Comparison of ENCODE assay signal across 30 mouse cellular contexts in the genomic region with DNA sequence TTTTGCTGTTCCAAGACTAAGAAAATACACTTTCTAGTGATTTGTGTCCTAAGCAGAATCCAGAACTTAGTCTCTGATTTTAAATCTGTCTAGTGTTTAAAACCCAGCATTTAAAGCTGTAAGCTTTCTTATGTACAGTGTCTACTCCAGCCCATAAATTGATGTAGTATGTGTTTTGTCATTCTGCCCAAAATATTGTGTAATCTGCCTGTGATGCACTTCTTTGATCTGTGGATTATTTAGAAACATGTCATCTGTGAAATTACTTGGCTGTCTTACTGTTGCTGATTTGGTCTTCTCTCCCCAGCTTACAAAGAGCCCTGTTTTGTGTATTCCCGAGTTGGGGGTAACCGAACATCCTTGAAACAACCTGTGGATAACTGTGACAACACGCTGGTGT. TPM values are rescaled to one million over a fixed set of nuclear protein-coding genes. Genes with fewer than 3 reads are reported as not detected.
DNase-seq lines count a peak whose midpoint lies in the region; ATAC-seq and TF ChIP-seq lines count a peak whose summit lies in the region.
"Had no signal": no experiment of that assay in that cellular context is flagged by ENCODE, and none has a peak within 500 bp of the region (broad histone marks: within the 10 kb centered on the region; RNA-seq: fewer than 3 reads in every experiment).

No protein-coding gene starts in this region.

- TF ChIP-seq CTCF in lung, adult 2 months (IDR thresholded peaks at IDR 0.05; ENCODE audit: insufficient read depth, low read length) = no peak

- no peak for DNase-seq in lung, adult 2 months
- peak; percentile 72 for DNase-seq in NIH3T3 (ENCODE audit: low read depth)
- peak; percentile 64 for DNase-seq in lung, postnatal 10 days
- no peak for DNase-seq in forebrain, embryonic 14.5 days (ENCODE audit: low spot score)
- no peak for DNase-seq in right cerebral cortex, postnatal 14 days
- DNase-seq: adrenal gland, adult 8-10 months; cerebellum, adult 9-10 months; cerebellum, postnatal 36 days; embryo, embryonic 11 days; forebrain, postnatal 0 days; heart, adult 2 months; heart, postnatal 4 days; kidney, adult 9 months; kidney, postnatal 14 days; left cerebral cortex, postnatal 4 days; midbrain, embryonic 14.5 days; retina, postnatal 1 day; right cerebral cortex, postnatal 25 days; thymus, postnatal 14 days had no signal

- H3K9me3 ChIP-seq in lung, embryonic 16.5 days (ENCODE audit: control insufficient read depth, low read length) = no peaks in the 10 kb centered on the region
- H3K9me3 ChIP-seq in forebrain, embryonic 14.5 days (replicated peaks; ENCODE audit: control insufficient read depth, low read length) = no peaks in the 10 kb centered on the region
- H3K9me3 ChIP-seq: embryonic facial prominence, embryonic 12.5 days; heart, embryonic 12.5 days; hindbrain, embryonic 13.5 days; neural tube, embryonic 15.5 days had no signal

- no peak overlapping the region for H3K4me2 ChIP-seq in lung, embryonic 16.5 days (ENCODE audit: low read depth, low read length)
- H3K4me2 ChIP-seq in forebrain, embryonic 14.5 days (ENCODE audit: low read length) = no peak overlapping the region
- H3K4me2 ChIP-seq: embryonic facial prominence, embryonic 12.5 days; heart, embryonic 12.5 days; hindbrain, embryonic 13.5 days; neural tube, embryonic 15.5 days had no signal

- TF ChIP-seq POLR2A in lung, adult 2 months (IDR thresholded peaks at IDR 0.05; ENCODE audit: borderline replicate concordance, extremely low read depth, low read depth, low read length) = no peak

- 41% methylated on average over 3 of the region's 3 CpGs for WGBS in lung, embryonic 16.5 days
- WGBS in lung, adult 2 months = 55% methylated on average over 3 of the region's 3 CpGs
- 83% methylated on average over 3 of the region's 3 CpGs for WGBS in forebrain, embryonic 14.5 days

- no peak overlapping the region for H3K4me3 ChIP-seq in lung, embryonic 16.5 days (ENCODE audit: low read length)
- H3K4me3 ChIP-seq in lung, adult 2 months (replicated peaks; ENCODE audit: extremely low read depth, low read depth, low read length) = no peak overlapping the region
- no peak overlapping the region for H3K4me3 ChIP-seq in forebrain, embryonic 14.5 days (ENCODE audit: low read depth, low read length)
- H3K4me3 ChIP-seq: embryonic facial prominence, embryonic 12.5 days; heart, adult 2 months; heart, embryonic 12.5 days; hindbrain, embryonic 13.5 days; neural tube, embryonic 15.5 days had no signal

- H3K27ac ChIP-seq in lung, embryonic 16.5 days (ENCODE audit: low read length) = peak overlapping the region; percentile 94
- H3K27ac ChIP-seq in forebrain, embryonic 14.5 days (ENCODE audit: low read depth, low read length) = no peak overlapping the region
- H3K27ac ChIP-seq: embryonic facial prominence, embryonic 12.5 days; heart, adult 2 months; hindbrain, embryonic 13.5 days; liver, embryonic 14.5 days; macrophage; neural tube, embryonic 15.5 days had no signal

- no peaks in the 10 kb centered on the region for H3K27me3 ChIP-seq in lung, embryonic 16.5 days (ENCODE audit: control insufficient read depth, insufficient read depth, low read depth, low read length)
- no peaks in the 10 kb centered on the region for H3K27me3 ChIP-seq in forebrain, embryonic 14.5 days (replicated peaks; ENCODE audit: control insufficient read depth, insufficient read depth, low read length)
- H3K27me3 ChIP-seq: embryonic facial prominence, embryonic 12.5 days; heart, embryonic 12.5 days; hindbrain, embryonic 13.5 days; neural tube, embryonic 15.5 days had no signal

- no peak overlapping the region for H3K9ac ChIP-seq in lung, embryonic 16.5 days (ENCODE audit: low read length)
- no peak overlapping the region for H3K9ac ChIP-seq in forebrain, embryonic 14.5 days (ENCODE audit: low read length)
- H3K9ac ChIP-seq: embryonic facial prominence, embryonic 12.5 days; forebrain, postnatal 0 days; heart, embryonic 12.5 days; hindbrain, embryonic 13.5 days; liver, embryonic 14.5 days; neural tube, embryonic 15.5 days had no signal

- peaks cover 6% of the 10 kb centered on the region for H3K4me1 ChIP-seq in lung, embryonic 16.5 days (replicated peaks; ENCODE audit: control insufficient read depth, insufficient read depth, low read length)
- no peaks in the 10 kb centered on the region for H3K4me1 ChIP-seq in lung, adult 2 months (ENCODE audit: control insufficient read depth, insufficient read depth, low read length)
- no peaks in the 10 kb centered on the region for H3K4me1 ChIP-seq in forebrain, embryonic 14.5 days (ENCODE audit: control insufficient read depth, insufficient read depth, low read length)
- H3K4me1 ChIP-seq: embryonic facial prominence, embryonic 12.5 days; heart, embryonic 12.5 days; hindbrain, embryonic 13.5 days; neural tube, embryonic 15.5 days had no signal

- peak; percentile 96 for ATAC-seq in lung, embryonic 16.5 days (ENCODE audit: low read depth)
- no peak for ATAC-seq in megakaryocyte, adult 5-6 weeks (ENCODE audit: poor library complexity, severe bottlenecking)
- no peak for ATAC-seq in forebrain, embryonic 14.5 days
- ATAC-seq: forebrain, postnatal 0 days; intestine, embryonic 16.5 days had no signal

- no peaks in the 10 kb centered on the region for H3K36me3 ChIP-seq in lung, embryonic 16.5 days (ENCODE audit: control insufficient read depth, insufficient read depth, low read length)
- H3K36me3 ChIP-seq in forebrain, embryonic 14.5 days (ENCODE audit: control insufficient read depth, insufficient read depth, low read length) = no peaks in the 10 kb centered on the region
- H3K36me3 ChIP-seq: embryonic facial prominence, embryonic 12.5 days; heart, embryonic 12.5 days; hindbrain, embryonic 13.5 days; neural tube, embryonic 15.5 days had no signal

RNA-seq across cellular contexts. Expression of gene Agbl3, which starts 17.7 kb away (rescaled TPM):
- 8.1 and 10.8 TPM in 2 replicates for polyA plus RNA-seq in lung, embryonic 16.5 days (2015; fragmentation: Nextera tagmentation; extraction: Ambion mirVana)
- polyA plus RNA-seq in lung, adult 2 months (2012; rRNA removed) = 3.8 and 5.1 TPM in 2 replicates
- 2.3 and 2.9 TPM in 2 replicates for total RNA-seq in megakaryocyte, adult 5-6 weeks (2015)
- total RNA-seq in megakaryocyte, adult 5-6 weeks (2017) = 1.1 TPM in 2 replicates
- polyA plus RNA-seq in forebrain, embryonic 14.5 days (2014; fragmentation: Nextera tagmentation; extraction: Ambion mirVana) = 8.2 and 9.7 TPM in 2 replicates
- total RNA-seq: MEL; monocyte, adult 5-6 weeks had no signal

Comparison
In these comparisons a context has a peak if more than half of its experiments do, and no peak if none do; other contexts are left out.
1. DNase-seq: peak in NIH3T3 (single experiment) and lung, postnatal 10 days (single experiment); none in lung, adult 2 months (single experiment), forebrain, embryonic 14.5 days (single experiment) and right cerebral cortex, postnatal 14 days (single experiment).